Mouse (Mus musculus) macrophage (primary cell): ENCODE measurements around the gene Gm49394. TPM values are rescaled to one million over a fixed set of nuclear protein-coding genes. Genes with fewer than 3 reads are reported as not detected.

Experiments used
- H3K27ac ChIP-seq: fragments of 350-480 bp; formaldehyde crosslinking; 2 replicates; pipeline ENCODE4 v1.9.0; 2021
- H3K36me3 ChIP-seq: fragments of 350-480 bp; formaldehyde crosslinking; 2 replicates; pipeline ENCODE4 v1.9.0; 2021; ENCODE audit errors: inconsistent target
- H3K4me3 ChIP-seq: fragments of 350-480 bp; formaldehyde crosslinking; 2 replicates; pipeline ENCODE4 v1.9.0; 2021; ENCODE audit errors: inconsistent target
- H3K79me2 ChIP-seq: fragments of 350-480 bp; formaldehyde crosslinking; 2 replicates; pipeline ENCODE4 v1.9.0; 2021; ENCODE audit errors: inconsistent target
- WGBS: methylation state at CpG from one replicate; pipeline ENCODE4 v1.1.7; 2026; ENCODE audit warnings: inconsistent platforms; ENCODE audit not compliant: missing documents; 5-methylcytosine and 5-hydroxymethylcytosine counted together
- polyA plus RNA-seq: library from polyadenylated mRNA; stranded (reverse); fragments of 250-400 nt; gene quantifications from 3 replicates; pipeline ENCODE4 v1.2.4, GENCODE M21; 2018; ENCODE audit warnings: inconsistent platforms

Gm49394 gene
- polyA plus RNA-seq, 1 experiment from 2014 or later, result not detected

GRCm38 (mm10) chr7:142664465-142665029 lies 5.2 kb downstream of the Gm49394 start:
- no peak overlapping the region for H3K27ac ChIP-seq
- no peaks in the 10 kb centered on the region for H3K79me2 ChIP-seq
- 15% methylated on average over 9 of the region's 9 CpGs for WGBS
- no peaks in the 10 kb centered on the region for H3K36me3 ChIP-seq
- no peak overlapping the region for H3K4me3 ChIP-seq

GRCm38 (mm10) chr7:142663931-142664421 lies 5.8 kb downstream of the Gm49394 start:
- 2% methylated on average over 53 of the region's 53 CpGs for WGBS
- H3K36me3 ChIP-seq, result no peaks in the 10 kb centered on the region
- no peak overlapping the region for H3K27ac ChIP-seq
- H3K79me2 ChIP-seq, result no peaks in the 10 kb centered on the region
- no peak overlapping the region for H3K4me3 ChIP-seq

GRCm38 (mm10) chr7:142663151-142663550 lies 6.6 kb downstream of the Gm49394 start:
- Histone ChIP-seq H3K79me2 (no peaks in the 10 kb centered on the region), H3K36me3 (no peaks in the 10 kb centered on the region), H3K4me3 (no peak overlapping the region), H3K27ac (no peak overlapping the region)
- 39% methylated on average over 5 of the region's 5 CpGs for WGBS

GRCm38 (mm10) chr7:142661811-142662210 lies 7.9 kb downstream of the Gm49394 start:
- Histone ChIP-seq H3K36me3 (no peaks in the 10 kb centered on the region), H3K27ac (no peak overlapping the region), H3K4me3 (no peak overlapping the region)

GRCm38 (mm10) chr7:142661046-142661445 lies 8.7 kb downstream of the Gm49394 start:
- Histone ChIP-seq H3K27ac (no peak overlapping the region), H3K4me3 (no peak overlapping the region), H3K79me2 (no peaks in the 10 kb centered on the region), H3K36me3 (no peaks in the 10 kb centered on the region)
- 7% methylated on average over 25 of the region's 25 CpGs for WGBS

More at GRCm38 (mm10) chr7:142661811-142662210, 7.9 kb downstream of the Gm49394 start:
- H3K79me2 ChIP-seq, result no peaks in the 10 kb centered on the region

- Histone ChIP-seq H3K36me3 (no peaks in the 10 kb centered on the region), H3K27ac (no peak overlapping the region), H3K79me2 (no peaks in the 10 kb centered on the region), H3K4me3 (no peak overlapping the region)
- WGBS, result 2% methylated on average over 26 of the region's 29 CpGs
These were observed 9.1 kb downstream of the Gm49394 start for GRCm38 (mm10) chr7:142660651-142660945.

GRCm38 (mm10) chr7:142659767-142660650 lies 9.7 kb downstream of the Gm49394 start:
- no peak overlapping the region for H3K27ac ChIP-seq
- no peaks in the 10 kb centered on the region for H3K36me3 ChIP-seq
- H3K4me3 ChIP-seq, result no peak overlapping the region
- H3K79me2 ChIP-seq, result no peaks in the 10 kb centered on the region
- WGBS, result 6% methylated on average over 43 of the region's 43 CpGs

GRCm38 (mm10) chr7:142659181-142659681 lies 10.5 kb downstream of the Gm49394 start:
- Histone ChIP-seq H3K36me3 (no peaks in the 10 kb centered on the region), H3K27ac (no peak overlapping the region)

GRCm38 (mm10) chr7:142658681-142659180 lies 11.0 kb downstream of the Gm49394 start:
- H3K27ac ChIP-seq, result no peak overlapping the region
- no peaks in the 10 kb centered on the region for H3K79me2 ChIP-seq
- H3K4me3 ChIP-seq, result no peak overlapping the region
- no peaks in the 10 kb centered on the region for H3K36me3 ChIP-seq
- WGBS, result 2% methylated on average over 38 of the region's 40 CpGs

More at GRCm38 (mm10) chr7:142659181-142659681, 10.5 kb downstream of the Gm49394 start:
- WGBS, result 5% methylated on average over 52 of the region's 70 CpGs
- Histone ChIP-seq H3K4me3 (no peak overlapping the region), H3K79me2 (no peaks in the 10 kb centered on the region)

GRCm38 (mm10) chr7:142657821-142658614 lies 11.7 kb downstream of the Gm49394 start:
- H3K36me3 ChIP-seq, result no peaks in the 10 kb centered on the region
- H3K27ac ChIP-seq, result no peak overlapping the region
- 4% methylated on average over 30 of the region's 34 CpGs for WGBS
- H3K79me2 ChIP-seq, result no peaks in the 10 kb centered on the region
- no peak overlapping the region for H3K4me3 ChIP-seq

- Histone ChIP-seq H3K79me2 (no peaks in the 10 kb centered on the region), H3K4me3 (no peak overlapping the region), H3K36me3 (no peaks in the 10 kb centered on the region), H3K27ac (no peak overlapping the region)
- 60% methylated on average over 7 of the region's 9 CpGs for WGBS
These were observed 12.4 kb downstream of the Gm49394 start for GRCm38 (mm10) chr7:142657341-142657791.

- Histone ChIP-seq H3K4me3 (no peak overlapping the region), H3K27ac (no peak overlapping the region)
- WGBS, result 77% methylated on average over 4 of the region's 4 CpGs
These were observed 13.7 kb downstream of the Gm49394 start for GRCm38 (mm10) chr7:142656055-142656454.

GRCm38 (mm10) chr7:142655633-142656032 lies 14.1 kb downstream of the Gm49394 start:
- 58% methylated on average over 11 of the region's 11 CpGs for WGBS
- Histone ChIP-seq H3K79me2 (no peaks in the 10 kb centered on the region), H3K27ac (no peak overlapping the region), H3K4me3 (no peak overlapping the region), H3K36me3 (no peaks in the 10 kb centered on the region)

More at GRCm38 (mm10) chr7:142656055-142656454, 13.7 kb downstream of the Gm49394 start:
- Histone ChIP-seq H3K36me3 (no peaks in the 10 kb centered on the region), H3K79me2 (no peaks in the 10 kb centered on the region)

GRCm38 (mm10) chr7:142653726-142654125 lies 16.0 kb downstream of the Gm49394 start:
- Histone ChIP-seq H3K27ac (no peak overlapping the region), H3K79me2 (no peaks in the 10 kb centered on the region), H3K36me3 (no peaks in the 10 kb centered on the region), H3K4me3 (no peak overlapping the region)
- 40% methylated on average over 18 of the region's 18 CpGs for WGBS
